Mouse (Mus musculus) stomach, embryonic 14.5 days (tissue): ENCODE results near the gene Mybbp1a. TPM values are rescaled to one million over a fixed set of nuclear protein-coding genes. Genes with fewer than 3 reads are reported as not detected.

ENCODE experiments used
- ATAC-seq: fragments of 200-750 bp; cut with Nextera tagmentation; 2 replicates; pipeline ENCODE4 v1.8.0; 2017; ENCODE audit warnings: low read depth, moderate TSS enrichment; ENCODE audit not compliant: insufficient number of reproducible peaks, insufficient read depth, low FRiP score
- H3K27ac ChIP-seq: fragments of 300-500 bp; sonication (generic); 2 replicates; pipeline ENCODE4 v1.5.1; 2014; ENCODE audit warnings: mild to moderate bottlenecking, low read length, moderate library complexity, mixed read lengths
- H3K27me3 ChIP-seq: fragments of 300-500 bp; sonication (generic); 2 replicates; pipeline ENCODE4 v1.6.1; 2014; ENCODE audit warnings: low read length, control low read depth, mixed read lengths; ENCODE audit not compliant: control insufficient read depth, insufficient read depth
- H3K36me3 ChIP-seq: fragments of 300-500 bp; sonication (generic); 2 replicates; pipeline ENCODE4 v1.6.1; 2014; ENCODE audit warnings: mild to moderate bottlenecking, control low read depth, low read length, moderate library complexity, mixed read lengths; ENCODE audit not compliant: control insufficient read depth, insufficient read depth
- H3K4me1 ChIP-seq: fragments of 300-500 bp; sonication (generic); 2 replicates; pipeline ENCODE4 v1.6.1; 2014; ENCODE audit warnings: low read length, control low read depth, mixed read lengths; ENCODE audit not compliant: control insufficient read depth, insufficient read depth
- H3K4me2 ChIP-seq: fragments of 300-500 bp; sonication (generic); replicated peaks from 2 replicates; pipeline ENCODE4 v1.6.1; 2014; ENCODE audit warnings: low read depth, low read length, control low read depth
- H3K4me3 ChIP-seq: fragments of 300-500 bp; sonication (generic); 2 replicates; pipeline ENCODE4 v1.5.1; 2014; ENCODE audit warnings: low read depth, low read length, control low read depth
- H3K9ac ChIP-seq: fragments of 300-500 bp; sonication (generic); replicated peaks from 2 replicates; pipeline ENCODE4 v1.6.1; 2014; ENCODE audit warnings: low read depth, mild to moderate bottlenecking, control low read depth, low read length, moderate library complexity, mixed read lengths
- H3K9me3 ChIP-seq: fragments of 300-500 bp; sonication (generic); 2 replicates; pipeline ENCODE4 v1.6.1; 2016; ENCODE audit warnings: low read depth, low read length, control low read depth; ENCODE audit not compliant: control insufficient read depth
- WGBS: fragments of 180-500 bp; shearing (Covaris S2); extraction: QIAGEN DNeasy Blood & Tissue Kit; methylation state at CpG from one replicate; pipeline ENCODE4 v1.1.7; 2014; 5-methylcytosine and 5-hydroxymethylcytosine counted together
- polyA plus RNA-seq: library from polyadenylated mRNA; unstranded; fragments of >200 nt; fragmentation: Nextera tagmentation; extraction: Ambion mirVana; gene quantifications from 2 replicates; pipeline ENCODE4 v1.2.1, GENCODE M21; 2014

The Mybbp1a gene
- polyA plus RNA-seq, 1 experiment from 2014 or later: 126 TPM

DNA sequence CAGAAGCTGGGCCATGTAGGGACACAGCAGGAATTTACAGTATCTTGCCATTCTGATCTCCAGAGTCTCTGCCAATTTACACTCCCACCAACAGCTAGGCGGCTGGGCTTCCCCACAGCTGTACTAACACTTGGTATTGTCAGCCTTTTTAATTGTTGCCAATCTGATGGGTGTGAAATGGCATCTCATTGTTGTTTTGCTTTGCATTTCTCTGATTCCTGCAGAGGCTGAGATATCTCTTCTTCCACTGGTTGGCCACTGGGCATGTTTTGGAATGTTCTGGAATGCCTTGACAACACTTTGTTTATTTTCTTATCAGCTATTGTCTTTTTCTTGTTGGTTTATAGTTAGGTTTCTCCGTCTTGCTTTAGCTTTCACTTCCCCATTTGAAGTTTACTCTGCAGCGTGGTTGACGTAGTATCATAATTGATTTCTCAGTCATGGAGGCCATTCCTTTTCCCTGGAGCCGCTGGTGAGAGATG lies 20.4 kb downstream of the Mybbp1a start:
- ATAC-seq: no peak
- peaks cover 16% of the 10 kb centered on the region for H3K4me1 ChIP-seq
- H3K36me3 ChIP-seq: no peaks in the 10 kb centered on the region
- H3K27ac ChIP-seq: no peak overlapping the region
- no peak overlapping the region for H3K9ac ChIP-seq
- WGBS: 31% methylated on average over 5 of the region's 5 CpGs
- no peak overlapping the region for H3K4me3 ChIP-seq
- no peak overlapping the region for H3K4me2 ChIP-seq
- no peaks in the 10 kb centered on the region for H3K9me3 ChIP-seq
- no peaks in the 10 kb centered on the region for H3K27me3 ChIP-seq

DNA sequence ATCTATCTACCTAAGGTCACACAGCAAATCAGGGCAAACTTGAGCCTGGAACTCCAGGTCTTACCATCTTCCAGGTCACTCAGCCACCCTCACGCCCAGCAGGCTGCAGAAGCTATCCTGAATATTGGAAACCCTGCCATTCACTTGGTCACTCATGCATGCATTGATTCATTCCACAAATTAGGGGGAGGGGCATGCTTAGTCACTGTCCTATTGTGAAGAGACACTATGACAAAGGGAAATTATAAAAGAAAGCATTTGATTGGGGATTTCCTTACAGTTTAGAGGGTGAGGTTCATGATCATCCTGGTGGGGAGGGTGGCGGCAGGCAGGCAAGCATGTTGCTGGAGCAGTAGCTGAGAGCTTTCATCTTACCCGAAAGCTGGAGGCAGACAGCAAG lies 23.7 kb downstream of the Mybbp1a start:
- Histone ChIP-seq H3K4me2 (no peak overlapping the region), H3K4me1 (peaks cover 31% of the 10 kb centered on the region), H3K27me3 (no peaks in the 10 kb centered on the region), H3K9ac (no peak overlapping the region), H3K27ac (no peak overlapping the region), H3K9me3 (no peaks in the 10 kb centered on the region), H3K4me3 (no peak overlapping the region), H3K36me3 (no peaks in the 10 kb centered on the region)
- no peak for ATAC-seq
- 76% methylated on average over 3 of the region's 3 CpGs for WGBS

DNA sequence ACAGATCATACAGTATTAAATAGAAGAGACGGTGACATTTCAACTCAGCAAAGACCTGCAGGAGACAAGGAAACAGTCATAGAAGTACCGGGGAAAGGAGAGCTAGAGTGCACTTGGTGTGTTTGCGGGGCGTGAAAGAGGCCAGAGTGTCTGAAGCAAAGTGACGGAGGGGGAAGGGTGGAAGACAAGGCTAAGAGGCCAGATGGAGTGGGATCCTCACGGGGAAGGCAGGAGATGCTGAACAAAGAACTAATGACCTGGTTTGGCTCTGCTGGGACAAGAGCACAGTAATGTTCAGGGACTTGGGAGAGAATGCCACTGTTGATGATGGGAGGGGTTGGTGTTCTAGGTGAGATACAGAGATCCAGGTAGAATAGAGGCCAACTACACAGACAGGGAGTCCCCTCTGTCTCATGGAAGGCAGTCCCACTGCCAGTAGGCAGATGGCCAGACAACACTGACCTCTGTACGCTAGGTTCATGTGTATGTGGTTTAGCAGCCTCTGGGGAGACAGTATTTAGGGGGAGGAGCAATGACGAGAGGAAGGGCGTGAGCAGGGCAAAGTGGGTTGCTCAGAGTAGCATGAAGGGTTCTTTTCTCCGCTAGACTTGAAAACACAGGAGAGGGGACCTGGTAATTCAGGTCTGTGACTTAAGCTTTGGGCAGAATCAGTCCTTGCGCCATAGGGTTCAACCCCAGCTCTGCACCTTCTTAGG lies 25.0 kb downstream of the Mybbp1a start:
- Histone ChIP-seq H3K27ac (peak overlapping the region; percentile 77), H3K4me3 (no peak overlapping the region), H3K4me2 (no peak overlapping the region), H3K27me3 (no peaks in the 10 kb centered on the region), H3K9me3 (no peaks in the 10 kb centered on the region), H3K9ac (no peak overlapping the region), H3K4me1 (peaks cover 31% of the 10 kb centered on the region), H3K36me3 (no peaks in the 10 kb centered on the region)
- no peak for ATAC-seq
- 48% methylated on average over 11 of the region's 11 CpGs for WGBS

DNA sequence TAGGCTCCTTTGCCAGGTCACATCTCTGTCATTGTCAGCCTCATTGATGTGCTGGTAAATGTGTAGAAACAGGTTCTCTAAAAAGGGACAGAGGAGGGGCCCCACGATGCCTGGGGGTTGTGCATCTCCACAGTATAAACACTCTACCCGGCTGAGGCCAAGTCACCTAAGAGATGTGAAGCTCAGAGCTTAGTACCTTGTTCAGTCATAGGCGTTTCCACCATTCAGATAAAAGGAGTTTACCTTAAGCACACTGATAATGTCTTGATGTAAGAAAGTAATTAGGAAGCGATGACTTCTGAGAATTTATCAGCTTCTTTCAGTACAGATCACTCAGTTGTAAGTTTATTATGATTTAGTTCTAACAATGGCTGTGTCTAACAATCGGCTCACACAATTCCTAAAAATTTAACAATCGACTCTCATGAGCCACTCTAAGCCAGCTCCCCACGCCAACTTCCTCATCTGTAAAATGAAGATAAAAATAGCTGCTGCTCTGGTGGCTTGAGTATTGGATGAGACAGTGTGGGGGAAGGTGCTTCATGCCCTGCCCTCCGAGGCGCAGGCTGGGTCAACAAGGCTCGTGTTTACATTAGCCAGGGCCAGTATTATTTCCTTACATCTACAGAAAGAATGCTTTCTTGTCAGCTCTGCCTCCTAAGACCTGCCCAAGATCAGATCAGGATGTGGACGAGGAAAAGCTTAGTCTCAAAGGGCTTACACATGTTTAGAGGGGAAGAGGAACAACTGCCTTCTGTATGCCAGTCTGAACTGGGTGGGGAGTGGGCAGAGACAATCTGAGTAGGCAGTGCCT lies 25.7 kb downstream of the Mybbp1a start:
- Histone ChIP-seq H3K4me2 (0 out of 2 replicates have a peak overlapping the region, but pooled peaks have one; percentile 0), H3K27ac (peak overlapping the region; percentile 77), H3K4me1 (peaks cover 31% of the 10 kb centered on the region), H3K9ac (no peak overlapping the region), H3K27me3 (no peaks in the 10 kb centered on the region), H3K9me3 (no peaks in the 10 kb centered on the region), H3K4me3 (no peak overlapping the region), H3K36me3 (no peaks in the 10 kb centered on the region)
- WGBS: 10% methylated on average over 11 of the region's 11 CpGs
- ATAC-seq: peak; percentile 87

GRCm38 (mm10) chr11:72468525-72468924 lies 27.4 kb downstream of the Mybbp1a start:
- peak overlapping the region; percentile 56; the same call in 1 of the 2 replicates for H3K27ac ChIP-seq
- 77% methylated on average over 5 of the region's 5 CpGs for WGBS
- no peaks in the 10 kb centered on the region for H3K9me3 ChIP-seq
- no peak overlapping the region for H3K4me3 ChIP-seq
- ATAC-seq: no peak
- H3K27me3 ChIP-seq: no peaks in the 10 kb centered on the region
- H3K36me3 ChIP-seq: no peaks in the 10 kb centered on the region
- no peak overlapping the region for H3K4me2 ChIP-seq
- no peak overlapping the region for H3K9ac ChIP-seq
- H3K4me1 ChIP-seq: peaks cover 31% of the 10 kb centered on the region

- H3K4me1 ChIP-seq: peaks cover 31% of the 10 kb centered on the region
- no peaks in the 10 kb centered on the region for H3K27me3 ChIP-seq
- no peak for ATAC-seq
- no peak overlapping the region for H3K4me3 ChIP-seq
- WGBS: 27% methylated on average over 5 of the region's 5 CpGs
- H3K36me3 ChIP-seq: no peaks in the 10 kb centered on the region
- H3K9ac ChIP-seq: no peak overlapping the region
- no peaks in the 10 kb centered on the region for H3K9me3 ChIP-seq
- no peak overlapping the region for H3K4me2 ChIP-seq
- peak overlapping the region; percentile 56; the same call in 1 of the 2 replicates for H3K27ac ChIP-seq
Measured at GRCm38 (mm10) chr11:72469217-72469616, 28.1 kb downstream of the Mybbp1a start.

GRCm38 (mm10) chr11:72470004-72470403 lies 28.8 kb downstream of the Mybbp1a start:
- Histone ChIP-seq H3K27me3 (no peaks in the 10 kb centered on the region), H3K4me2 (no peak overlapping the region), H3K9ac (no peak overlapping the region), H3K4me1 (peaks cover 27% of the 10 kb centered on the region), H3K36me3 (no peaks in the 10 kb centered on the region), H3K9me3 (no peaks in the 10 kb centered on the region), H3K4me3 (no peak overlapping the region), H3K27ac (no peak overlapping the region)
- 64% methylated on average over 4 of the region's 4 CpGs for WGBS
- no peak for ATAC-seq

- no peak overlapping the region for H3K9ac ChIP-seq
- peaks cover 20% of the 10 kb centered on the region for H3K4me1 ChIP-seq
- H3K27me3 ChIP-seq: no peaks in the 10 kb centered on the region
- no peaks in the 10 kb centered on the region for H3K9me3 ChIP-seq
- H3K36me3 ChIP-seq: no peaks in the 10 kb centered on the region
- no peak overlapping the region for H3K4me2 ChIP-seq
- H3K4me3 ChIP-seq: no peak overlapping the region
- no peak for ATAC-seq
- 87% methylated on average over 6 of the region's 6 CpGs for WGBS
- no peak overlapping the region for H3K27ac ChIP-seq
Measured at GRCm38 (mm10) chr11:72471381-72471780, 30.2 kb downstream of the Mybbp1a start.
